Mouse (Mus musculus) kidney, postnatal 10 days (tissue): ENCODE measurements around the gene Reep1.

Source experiments
- DNase-seq: peaks from one replicate; pipeline ENCODE4 v3.0.0; 2021; ENCODE audit warnings: mixed read lengths

Reep1 gene

DNA sequence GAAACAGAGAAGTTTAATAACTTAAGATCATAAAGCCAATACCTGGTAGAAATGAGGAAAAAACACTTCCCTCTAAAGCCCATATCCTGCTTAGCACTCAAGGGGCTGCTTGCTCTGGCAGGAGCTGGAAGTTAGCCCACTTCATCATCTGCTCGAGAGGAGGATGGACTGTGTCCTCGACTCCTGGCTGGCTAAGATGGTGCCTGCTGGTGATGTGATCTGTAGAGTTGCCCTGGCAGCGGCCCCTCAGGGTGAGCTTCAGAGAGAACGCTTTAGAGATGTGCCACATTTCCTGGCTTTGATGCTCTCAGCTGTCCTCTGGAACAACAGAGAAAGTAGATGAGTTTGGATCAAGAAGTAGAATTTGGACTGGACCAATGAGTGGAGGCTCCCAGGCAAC lies 31.2 kb downstream of the Reep1 start:
- peak; percentile 16 for DNase-seq

DNA sequence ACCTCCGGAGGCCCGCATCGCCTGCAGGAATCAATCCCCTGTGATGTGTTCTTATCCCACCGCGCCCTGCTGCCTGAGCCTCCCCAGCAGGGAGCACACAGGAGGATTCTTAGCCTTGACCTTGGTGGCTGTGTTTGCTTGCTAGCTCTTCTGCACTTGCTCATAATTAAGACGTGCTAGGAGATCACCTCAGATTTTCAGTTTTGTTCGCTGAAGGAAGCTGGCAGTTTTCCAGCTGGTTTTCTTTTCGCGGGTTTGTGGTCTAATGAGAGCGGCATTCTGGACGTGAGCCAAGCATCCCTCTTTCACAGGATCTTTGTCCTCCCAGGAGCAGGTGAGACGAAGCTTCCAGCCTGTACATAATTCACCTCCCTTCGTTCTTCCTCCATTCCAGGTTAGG lies 33.6 kb downstream of the Reep1 start:
- peak; percentile 26 for DNase-seq

DNA sequence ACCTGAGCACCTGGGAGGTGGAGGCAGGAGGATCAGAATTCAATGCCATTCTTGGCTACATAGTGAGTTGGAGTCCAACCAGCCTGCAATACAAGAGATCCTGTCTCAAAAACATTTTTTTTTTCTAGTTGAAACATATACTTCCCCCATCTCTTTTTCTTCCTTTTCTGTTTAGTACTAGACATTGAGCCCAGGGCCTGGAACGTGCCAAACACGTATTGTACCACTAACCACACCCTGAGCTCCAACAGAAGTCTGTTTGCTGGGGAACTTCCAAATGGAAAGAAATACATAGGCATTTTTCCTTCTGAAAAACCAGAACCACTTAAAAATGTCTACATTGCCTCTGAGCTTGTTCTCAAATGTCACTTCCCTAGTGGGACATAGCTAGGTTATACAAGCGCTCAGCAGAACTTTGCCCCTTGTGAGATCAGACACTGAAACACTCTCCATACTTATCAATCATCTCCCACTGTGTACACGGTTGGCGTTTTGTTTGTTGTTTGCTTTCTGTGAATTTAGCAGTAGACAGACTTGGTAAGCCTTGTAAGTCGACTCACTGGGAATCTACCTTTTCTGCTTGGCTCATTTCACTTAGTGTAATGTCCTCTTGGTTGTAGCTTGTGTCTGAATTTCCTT lies 34.8 kb downstream of the Reep1 start:
- DNase-seq = no peak

DNA sequence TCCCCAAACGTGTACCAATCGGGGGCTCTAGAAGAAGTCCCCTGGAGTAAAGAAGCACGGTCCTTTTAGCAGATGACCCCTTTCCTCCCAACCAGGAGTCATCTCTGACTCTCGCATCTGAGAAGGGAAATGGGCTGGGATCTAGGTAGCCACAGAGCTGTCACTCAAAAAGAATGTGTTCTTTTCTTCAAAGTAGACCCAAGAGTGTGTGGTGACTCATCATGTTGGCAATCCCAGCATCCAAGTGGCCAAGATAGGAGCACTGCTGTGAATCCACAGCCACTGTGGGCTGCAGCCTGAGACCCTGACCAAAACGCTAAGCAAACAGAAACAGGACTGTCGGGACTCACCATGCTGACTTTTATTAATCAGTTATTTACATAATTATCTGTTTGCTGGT lies 37.6 kb downstream of the Reep1 start:
- DNase-seq = no peak

DNA sequence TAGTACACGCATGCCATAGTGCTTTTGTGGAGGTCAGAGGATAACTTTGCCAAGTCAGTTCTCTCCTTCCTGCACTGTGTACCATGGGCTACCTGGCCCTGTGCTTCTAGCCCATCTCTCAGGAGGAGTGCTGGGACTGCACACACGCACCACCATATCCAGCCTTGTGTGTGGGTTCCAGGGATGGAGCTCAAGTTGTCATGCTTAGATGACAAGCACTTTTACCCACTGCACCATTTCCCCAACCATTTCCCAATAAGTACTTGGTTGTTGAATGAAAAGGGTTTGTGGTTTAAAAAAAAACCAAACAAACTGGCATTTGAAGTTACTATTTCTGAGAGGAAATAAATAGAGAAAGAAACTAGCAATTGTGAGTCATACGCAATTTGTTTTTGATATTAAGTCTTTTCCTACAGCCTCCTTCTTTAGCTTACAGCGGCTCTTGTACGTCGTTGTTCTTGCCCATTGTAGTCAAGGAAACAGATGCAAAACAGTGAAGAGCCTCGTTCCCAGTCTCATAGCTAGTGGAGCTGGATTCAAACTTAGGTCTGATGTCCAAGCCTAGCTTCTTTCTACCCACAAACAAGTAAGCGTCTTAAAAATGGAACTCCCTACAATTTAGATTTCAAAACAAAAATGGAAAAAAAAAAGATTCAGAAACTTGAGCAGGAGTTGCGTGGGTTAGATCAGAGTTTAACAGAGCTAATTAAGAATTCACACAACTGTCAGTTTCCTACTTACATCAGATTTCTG lies 38.3 kb downstream of the Reep1 start:
- no peak for DNase-seq

DNA sequence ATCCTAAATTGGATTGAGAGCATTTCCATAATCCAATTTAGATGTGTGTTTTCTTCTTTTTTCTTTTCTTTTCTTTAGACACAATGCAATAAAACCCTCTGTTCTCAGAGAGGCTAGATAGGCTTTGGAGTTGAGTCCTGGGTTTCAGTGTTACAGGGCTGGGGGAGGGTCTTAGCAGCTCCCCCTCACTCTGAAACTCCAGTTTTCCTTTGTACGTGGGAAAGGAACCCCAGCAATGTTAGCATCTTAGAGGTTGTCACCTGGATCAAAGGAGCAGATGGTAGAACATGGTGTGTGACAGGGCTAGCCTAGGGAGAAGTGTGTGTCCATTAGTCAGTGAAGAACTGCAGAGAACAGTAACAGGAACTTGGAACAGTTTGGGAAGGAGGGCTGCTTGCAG lies 38.9 kb downstream of the Reep1 start:
- DNase-seq = no peak

DNA sequence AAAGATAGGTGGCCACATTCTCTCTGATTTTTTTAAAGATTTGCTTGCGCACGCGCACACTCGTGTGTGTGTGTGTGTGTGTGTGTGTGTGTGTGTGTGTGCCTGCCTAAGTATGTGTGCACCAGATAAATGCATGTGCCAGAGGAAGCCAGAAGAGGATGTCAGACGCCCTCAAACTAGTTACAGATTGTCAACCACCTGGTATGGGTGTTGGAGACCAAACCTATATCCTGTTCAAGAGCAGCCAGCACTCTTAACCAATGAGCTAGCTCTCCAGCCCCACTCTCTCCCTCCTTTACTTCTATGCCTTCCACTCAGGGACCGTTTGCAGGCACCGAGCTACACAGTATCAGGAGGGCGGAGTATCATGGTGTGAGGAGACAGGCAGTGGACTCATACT lies 39.5 kb downstream of the Reep1 start:
- DNase-seq = no peak

DNA sequence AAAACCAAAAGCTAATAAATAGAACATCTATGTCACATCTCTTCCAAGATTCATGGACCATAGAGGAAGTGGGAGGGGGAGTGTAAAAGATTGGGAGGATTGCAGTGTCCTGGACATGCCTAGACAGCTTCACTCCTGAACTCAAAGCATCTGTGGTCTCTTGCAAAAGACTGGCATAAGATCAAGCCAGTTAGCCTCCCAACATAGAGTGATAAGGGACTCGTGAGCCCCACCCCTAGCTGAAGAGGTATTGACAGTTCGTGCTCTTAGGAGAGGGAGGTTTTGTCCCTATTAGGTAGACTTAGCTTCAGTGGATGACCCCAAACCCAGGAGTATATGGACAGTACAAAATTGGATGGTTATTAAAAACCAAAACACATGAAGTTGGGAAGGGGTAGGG lies 44.2 kb downstream of the Reep1 start:
- no peak for DNase-seq

DNA sequence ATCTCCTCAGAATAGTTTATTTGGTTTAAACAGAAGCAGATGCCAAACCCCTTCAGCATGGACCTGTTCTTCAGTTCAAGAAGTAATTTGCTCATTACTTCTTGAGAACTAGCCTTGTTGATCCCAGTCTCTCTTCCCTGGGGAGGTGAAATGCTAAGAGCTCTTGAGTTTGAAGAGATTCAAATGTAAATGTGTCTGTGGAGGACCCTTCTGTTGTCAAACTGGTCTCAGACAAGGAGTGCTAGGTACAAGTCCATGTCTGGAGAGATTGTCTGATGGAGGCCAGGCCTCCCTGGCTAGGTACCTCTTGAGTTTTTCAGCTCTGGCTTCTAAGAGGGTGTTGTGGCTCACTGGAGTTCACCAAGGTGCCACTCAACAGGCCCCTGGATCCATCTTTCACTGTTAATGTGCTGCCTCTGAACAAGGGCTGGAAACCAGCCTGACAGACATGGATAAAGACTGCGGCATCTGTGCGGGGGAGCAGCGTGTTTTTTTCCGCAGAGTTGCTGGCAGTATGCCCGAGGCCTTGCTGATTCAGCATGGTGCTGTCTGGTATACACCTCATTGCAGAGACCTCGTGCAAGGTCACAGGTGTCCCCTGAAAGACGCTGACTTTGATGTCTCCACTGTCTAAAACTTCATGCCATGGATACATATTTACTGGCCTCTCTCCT lies 45.6 kb downstream of the Reep1 start:
- no peak for DNase-seq

DNA sequence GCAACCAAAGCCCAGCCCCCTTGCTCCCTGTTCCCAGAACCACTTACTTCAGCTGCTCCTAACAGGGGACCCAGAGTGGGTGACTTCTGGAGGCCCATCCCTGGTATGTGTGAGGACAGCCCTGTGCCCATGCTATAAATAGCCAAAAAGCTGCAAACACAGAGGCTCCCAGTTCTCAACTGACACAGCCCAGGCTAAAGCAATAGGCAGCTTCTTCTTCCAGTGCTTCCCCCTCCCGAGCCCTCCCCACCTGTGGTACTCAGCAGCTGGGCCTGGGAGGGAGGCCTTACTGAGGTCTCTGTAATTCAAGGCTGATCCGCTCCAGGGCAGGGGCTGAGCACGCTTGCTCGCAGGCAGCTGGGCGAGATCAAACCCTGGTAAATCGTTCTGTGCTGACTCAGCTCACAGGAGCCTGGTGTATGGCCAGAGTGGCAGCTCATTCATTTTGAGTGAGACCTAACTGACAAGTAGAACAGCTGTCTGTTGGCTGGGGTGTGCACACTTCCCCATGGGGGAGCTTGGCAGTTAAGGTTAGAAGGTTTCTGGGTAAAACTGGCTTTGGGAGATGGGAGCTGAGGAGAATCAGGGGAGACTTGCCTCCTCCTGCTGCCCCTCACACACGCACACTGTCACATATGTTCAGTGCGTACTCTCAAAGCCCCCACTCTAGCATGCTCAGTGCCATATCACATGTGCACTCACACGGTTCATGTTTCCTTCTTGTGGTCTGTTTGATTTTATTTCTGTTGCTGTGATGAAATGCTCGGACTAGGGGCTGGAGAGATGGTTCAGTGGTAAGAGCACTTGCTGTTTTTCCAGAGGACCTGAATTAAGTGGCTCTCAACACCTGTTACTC lies 49.9 kb downstream of the Reep1 start:
- DNase-seq = peak; percentile 30

DNA sequence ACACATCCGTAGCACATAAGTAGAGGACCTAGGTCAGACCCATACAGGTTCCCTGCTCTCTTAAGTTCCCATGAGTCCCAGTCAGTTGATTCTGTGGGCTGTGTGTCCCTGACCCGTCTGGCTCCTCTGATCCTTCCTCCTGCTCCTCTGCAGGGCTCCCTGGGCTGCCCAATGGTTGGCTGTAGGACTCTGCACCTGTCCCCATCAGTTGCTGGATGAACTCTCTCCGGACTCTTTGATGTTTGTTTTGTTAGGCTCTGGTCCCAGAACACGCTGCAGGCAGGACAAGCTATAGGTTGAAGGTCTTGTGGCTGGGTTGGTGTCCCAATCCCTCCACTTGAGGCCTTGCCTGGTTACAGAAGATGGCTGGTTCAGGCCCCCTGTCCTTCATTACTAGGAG lies 51.4 kb downstream of the Reep1 start:
- no peak for DNase-seq

DNA sequence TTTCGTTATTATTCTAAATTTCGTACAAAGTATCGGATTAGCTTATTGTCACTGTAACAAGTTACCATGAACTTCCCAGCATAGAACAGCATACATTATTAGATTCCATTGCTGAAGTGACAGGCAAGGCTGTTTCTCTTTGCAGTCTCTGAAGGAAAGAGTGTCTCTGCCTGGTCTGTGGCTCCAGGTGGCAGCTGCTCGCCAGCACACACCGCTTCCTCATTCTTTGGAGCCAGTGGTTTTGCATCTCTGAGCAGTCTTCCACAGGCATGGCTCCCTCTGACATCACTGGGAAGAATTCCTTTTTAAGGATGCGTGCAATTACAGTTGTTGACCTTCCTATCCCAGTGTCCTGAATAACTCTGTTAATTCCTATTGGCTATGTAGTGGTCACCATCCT lies 52.7 kb downstream of the Reep1 start:
- DNase-seq = no peak

DNA sequence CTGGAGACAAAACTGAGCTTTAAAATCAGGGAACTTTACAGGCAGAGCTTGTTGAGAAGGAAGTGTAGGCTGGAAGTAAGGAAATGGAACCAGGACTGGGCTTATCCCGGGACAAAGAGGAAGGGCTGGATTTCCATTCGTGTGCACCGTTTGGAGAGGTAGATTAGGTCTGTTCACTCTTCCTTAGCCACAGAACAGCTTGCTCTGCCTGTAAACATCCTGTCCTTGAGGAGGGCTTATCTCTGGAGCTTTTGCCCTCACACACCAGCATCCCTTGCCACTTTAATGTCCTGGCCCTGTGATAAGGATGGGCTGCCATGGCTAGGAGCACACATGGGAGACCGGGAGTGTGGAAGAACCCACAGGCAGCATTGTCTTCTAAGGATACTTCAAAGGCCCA lies 60.4 kb downstream of the Reep1 start:
- no peak for DNase-seq

DNA sequence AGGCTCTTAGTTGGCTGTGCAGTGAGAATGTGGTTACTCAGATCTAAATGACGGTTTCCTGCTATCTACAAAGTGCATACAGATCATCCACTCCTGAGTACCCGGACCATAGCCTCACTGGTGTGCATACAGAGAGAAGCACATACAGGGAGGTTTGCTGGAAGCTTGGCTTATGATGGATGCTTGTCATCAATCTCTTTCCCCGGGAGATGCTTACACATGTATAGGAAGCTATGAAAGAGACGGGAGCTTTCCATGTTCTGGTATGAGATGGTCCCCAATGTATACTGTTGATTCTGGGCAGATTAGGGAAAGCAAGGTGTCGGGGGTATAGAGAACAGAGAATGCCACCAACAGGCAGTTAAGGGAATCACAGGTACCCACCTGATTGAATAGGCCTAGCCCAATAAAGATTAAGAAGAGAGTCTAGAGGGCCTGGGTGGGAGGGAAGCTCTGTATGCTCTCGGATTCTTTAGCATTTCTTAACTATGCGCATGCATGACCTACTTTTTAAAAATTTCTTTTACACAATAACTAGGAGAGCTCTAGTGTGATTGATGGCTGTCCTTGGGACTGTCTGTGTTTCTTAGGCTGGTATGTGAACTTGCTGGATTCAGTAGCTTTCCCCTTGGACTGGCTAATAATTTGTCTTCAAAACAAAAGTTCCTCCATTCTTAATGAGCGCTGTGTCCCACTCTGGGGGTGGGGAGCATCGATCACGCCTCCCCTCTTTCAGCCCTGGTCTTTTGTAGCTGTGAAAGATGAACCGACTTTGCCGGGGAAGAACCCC lies 62.7 kb downstream of the Reep1 start:
- no peak for DNase-seq

DNA sequence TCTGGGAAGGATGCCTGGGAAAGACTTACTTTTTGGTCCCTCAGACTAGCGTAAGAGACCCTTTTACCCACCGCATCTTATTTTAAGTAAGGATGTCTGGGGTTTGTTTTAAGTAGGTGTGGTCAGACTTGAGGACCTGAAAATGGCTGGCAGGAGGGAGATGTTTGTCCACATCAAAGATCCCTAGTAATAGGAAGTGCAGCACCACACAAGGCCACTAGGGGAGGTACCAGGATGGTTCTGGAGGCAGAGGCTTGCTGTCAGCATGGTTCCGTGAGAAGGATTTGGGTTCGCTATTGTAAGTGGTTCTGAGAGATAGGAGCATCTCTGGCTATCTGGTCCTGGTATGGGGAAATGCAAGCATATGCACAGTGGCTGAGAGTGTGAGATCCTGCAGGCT lies 63.5 kb downstream of the Reep1 start:
- DNase-seq = no peak

DNA sequence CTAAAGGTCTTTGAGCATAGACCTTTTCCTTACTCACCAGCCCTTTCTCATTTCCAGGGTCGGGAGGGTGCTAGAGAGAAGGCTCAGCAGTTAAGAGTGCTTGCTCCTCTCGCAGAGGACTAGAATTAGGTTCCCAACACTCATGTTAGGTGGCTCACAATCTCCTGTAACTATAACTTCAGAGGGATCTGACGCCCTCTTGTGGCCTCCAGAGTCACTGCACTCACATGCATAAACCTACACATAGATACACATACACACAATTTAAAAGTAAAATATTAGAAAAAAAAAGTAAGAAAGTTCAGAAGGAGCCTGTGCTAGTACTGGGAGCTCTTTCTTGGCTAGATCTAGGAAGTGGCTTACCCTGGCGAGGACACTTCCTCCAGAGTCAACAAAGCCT lies 63.9 kb downstream of the Reep1 start:
- DNase-seq = no peak

DNA sequence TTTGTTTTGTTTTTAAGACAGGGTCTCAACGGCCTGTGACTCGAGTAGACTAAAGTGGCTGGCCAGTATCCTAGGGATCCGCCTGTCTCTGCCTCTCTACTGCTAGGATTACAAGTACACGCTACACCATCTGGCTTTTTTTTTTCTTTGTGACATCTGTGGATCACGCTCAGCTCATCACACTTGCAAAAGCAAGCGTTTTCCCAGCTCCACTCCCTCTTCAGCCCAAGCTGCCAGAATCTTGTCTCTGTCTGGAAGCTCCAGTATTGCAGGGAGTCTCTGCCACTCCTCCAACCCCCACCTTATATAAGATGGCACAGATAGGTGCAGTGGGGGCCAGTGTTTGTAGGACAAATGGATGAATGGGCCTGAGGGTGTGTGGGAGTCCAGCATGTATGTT lies 64.8 kb downstream of the Reep1 start:
- DNase-seq = no peak

DNA sequence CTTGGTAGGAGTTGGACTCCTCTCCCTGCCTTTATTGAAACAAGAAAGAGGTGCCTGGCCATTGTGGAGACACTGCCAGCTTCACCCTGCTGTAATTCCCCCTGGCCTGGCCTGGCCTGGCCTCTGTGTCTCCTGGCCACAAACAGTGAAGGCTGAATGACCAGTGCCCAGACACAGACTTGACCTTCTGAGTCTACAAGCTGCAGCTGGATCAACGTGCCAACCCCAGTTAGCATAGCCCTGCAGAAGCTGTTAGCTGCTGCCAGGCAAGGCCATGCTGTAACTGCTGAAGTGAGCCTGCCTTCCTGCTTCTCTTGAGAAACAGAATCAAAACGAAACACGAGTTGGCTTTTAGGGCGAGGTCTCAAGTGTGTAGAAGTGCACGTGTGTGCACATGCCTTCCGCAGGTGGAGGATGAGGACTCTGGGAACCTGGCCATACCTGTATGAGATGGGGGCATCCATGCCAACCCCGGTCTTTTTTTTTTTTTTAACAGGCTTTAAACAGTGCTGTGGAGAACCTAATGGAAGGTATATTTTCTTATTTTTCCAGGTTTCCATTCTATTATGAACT lies 65.4 kb downstream of the Reep1 start:
- no peak for DNase-seq

DNA sequence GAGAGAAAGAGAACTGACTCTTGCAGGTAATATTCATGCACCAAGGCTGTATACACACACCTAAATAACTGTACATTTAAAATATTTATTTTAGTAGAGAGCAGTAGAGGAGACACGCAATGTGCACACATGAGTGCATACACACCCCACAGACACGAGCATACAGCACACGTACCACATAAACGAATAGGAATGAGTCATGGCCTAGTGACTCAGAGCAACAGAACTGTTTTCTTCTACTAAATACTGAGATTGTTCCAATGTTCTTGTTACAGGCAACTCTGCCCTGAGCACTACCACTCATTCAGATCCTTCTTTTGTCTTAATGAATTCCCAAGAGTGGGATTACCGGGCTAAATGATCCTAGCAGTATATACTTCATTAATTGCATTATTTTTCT lies 70.7 kb downstream of the Reep1 start:
- no peak for DNase-seq

DNA sequence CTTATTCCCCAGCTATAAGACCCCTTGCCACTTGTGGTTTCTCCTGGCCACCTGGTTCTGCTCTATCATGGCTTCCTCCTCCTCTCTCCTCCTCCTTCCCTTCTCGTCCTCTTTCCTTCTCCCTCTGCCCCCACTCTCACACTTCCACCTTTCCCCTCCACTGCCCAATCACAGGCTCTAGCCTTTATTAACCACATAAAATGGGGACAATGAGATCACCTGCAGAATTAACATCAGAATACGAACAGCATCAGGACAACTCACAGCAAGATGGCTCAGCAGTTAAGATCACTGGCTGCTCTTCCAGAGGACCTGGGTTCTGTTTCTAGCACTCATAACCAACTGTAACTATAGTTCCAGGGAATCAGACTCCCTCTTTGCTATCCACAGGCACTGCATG lies 72.5 kb downstream of the Reep1 start:
- no peak for DNase-seq

DNA sequence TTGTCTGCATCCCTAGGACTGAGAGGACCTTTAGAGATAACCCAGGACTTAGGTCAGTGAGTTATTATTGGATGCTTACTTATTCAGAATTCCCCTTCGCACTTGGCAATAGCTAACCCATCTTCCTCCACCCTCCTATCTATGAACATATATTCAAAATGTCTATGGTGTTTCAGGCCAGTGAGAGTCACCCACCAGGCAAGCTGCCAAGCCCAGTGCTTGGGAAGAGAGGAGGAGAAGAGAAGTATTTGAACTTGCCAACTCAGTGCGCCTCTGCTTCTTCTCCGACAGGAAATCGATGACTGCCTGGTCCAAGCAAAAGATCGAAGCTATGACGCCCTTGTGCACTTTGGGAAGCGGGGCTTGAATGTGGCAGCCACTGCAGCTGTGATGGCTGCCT lies 73.1 kb downstream of the Reep1 start:
- DNase-seq = no peak

DNA sequence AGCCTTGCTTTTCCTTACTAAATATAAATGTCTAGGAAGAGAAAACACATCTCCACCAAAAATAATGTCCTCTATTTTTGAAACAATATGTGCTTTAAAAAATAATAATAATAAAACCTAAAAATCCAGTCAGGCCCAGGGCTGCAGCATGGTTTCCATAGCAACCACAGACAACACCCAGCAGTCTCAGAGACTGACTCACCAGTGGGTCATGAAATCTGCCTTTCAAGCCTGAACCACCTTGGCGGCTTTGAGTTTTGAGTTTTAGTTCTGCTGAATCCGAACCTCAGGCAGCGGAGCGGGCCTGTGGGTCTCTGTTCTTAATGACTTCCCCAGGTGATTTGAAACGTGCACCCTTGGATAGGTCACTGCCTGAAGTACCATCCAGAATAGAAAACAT lies 75.8 kb downstream of the Reep1 start:
- DNase-seq = no peak
